Mouse (Mus musculus): ENCODE data around the gene Fut4. TPM values are rescaled to one million over a fixed set of nuclear protein-coding genes. Genes with fewer than 3 reads are reported as not detected.
A peak's percentile ranks its signal among the peaks of the same experiment; 100 is the strongest.
"Not testable (repeated sequence)": the region's sequence is repeated elsewhere in the genome, so short reads cannot be mapped to it uniquely, and the experiment has no call there.

Fut4 gene
- polyA plus RNA-seq, 1 experiment from 2014 or later: 14.5 TPM

- WGBS: 65% methylated on average over 13 of the region's 13 CpGs
- Histone ChIP-seq H3K4me2 (replicated peaks; ENCODE audit: low read depth) (no peak overlapping the region), H3K27me3 (ENCODE audit: control insufficient read depth, insufficient read depth, low read length) (no peaks in the 10 kb centered on the region), H3K9me3 (ENCODE audit: control insufficient read depth, low read length) (no peaks in the 10 kb centered on the region), H3K4me1 (replicated peaks; ENCODE audit: control insufficient read depth, insufficient read depth) (no peaks in the 10 kb centered on the region), H3K36me3 (ENCODE audit: control insufficient read depth, insufficient read depth, low read length) (no peaks in the 10 kb centered on the region), H3K4me3 (ENCODE audit: low read depth, low read length) (no peak overlapping the region), H3K27ac (replicated peaks) (no peak overlapping the region), H3K9ac (ENCODE audit: low read length) (no peak overlapping the region)
- DNase-seq (ENCODE audit: low spot score) (no peak), ATAC-seq (ENCODE audit: low FRiP score, low TSS enrichment) (no peak)
- no peak for TF ChIP-seq CTCF (IDR thresholded peaks at IDR 0.05; ENCODE audit: low read depth)
- no peak for TF ChIP-seq EP300 (optimal IDR thresholded peaks at IDR 0.05)
Observed at GRCm38 (mm10) chr9:14705321-14706162, 46.7 kb downstream of the Fut4 start.

- DNase-seq (ENCODE audit: low spot score); ATAC-seq (ENCODE audit: low FRiP score, low TSS enrichment); H3K4me2 ChIP-seq (replicated peaks; ENCODE audit: low read depth); H3K36me3 ChIP-seq (ENCODE audit: control insufficient read depth, insufficient read depth, low read length); H3K9me3 ChIP-seq (ENCODE audit: control insufficient read depth, low read length); H3K4me1 ChIP-seq (replicated peaks; ENCODE audit: control insufficient read depth, insufficient read depth); H3K9ac ChIP-seq (ENCODE audit: low read length); H3K4me3 ChIP-seq (ENCODE audit: low read depth, low read length); H3K27ac ChIP-seq (replicated peaks); H3K27me3 ChIP-seq (ENCODE audit: control insufficient read depth, insufficient read depth, low read length): not testable (repeated sequence)
- 89% methylated on average over 1 of the region's 1 CpGs for WGBS
- peak; percentile 46 for TF ChIP-seq CTCF (IDR thresholded peaks at IDR 0.05; ENCODE audit: low read depth)
Observed at GRCm38 (mm10) chr9:14700795-14701194, 51.4 kb downstream of the Fut4 start.

DNA sequence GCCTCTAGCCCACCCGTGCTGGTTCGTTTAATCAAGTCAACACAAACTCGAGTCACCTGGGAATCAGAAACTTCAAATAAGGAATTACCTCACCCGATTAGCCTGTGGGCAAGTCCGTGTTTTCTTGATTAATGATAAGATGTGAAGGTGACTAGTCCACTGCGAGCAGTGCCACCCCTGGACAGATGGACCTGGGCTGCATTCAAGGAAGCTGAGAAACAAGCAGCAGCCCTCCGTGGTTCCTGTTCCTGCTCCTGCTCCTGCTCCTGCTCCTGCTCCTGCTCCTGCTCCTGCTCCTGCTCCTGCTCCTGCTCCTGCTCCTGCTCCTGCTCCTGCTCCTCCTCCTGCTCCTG, 52.9 kb downstream of the Fut4 start:
- H3K4me1 ChIP-seq (replicated peaks; ENCODE audit: control insufficient read depth, insufficient read depth): no peaks in the 10 kb centered on the region
- ATAC-seq (ENCODE audit: low FRiP score, low TSS enrichment) (peak; percentile 79), DNase-seq (ENCODE audit: low spot score) (no peak)
- H3K36me3 ChIP-seq (ENCODE audit: control insufficient read depth, insufficient read depth, low read length): no peaks in the 10 kb centered on the region
- H3K9me3 ChIP-seq (ENCODE audit: control insufficient read depth, low read length): no peaks in the 10 kb centered on the region
- no peaks in the 10 kb centered on the region for H3K27me3 ChIP-seq (ENCODE audit: control insufficient read depth, insufficient read depth, low read length)
- H3K27ac ChIP-seq (replicated peaks): no peak overlapping the region
- WGBS: 29% methylated on average over 7 of the region's 7 CpGs
- H3K9ac ChIP-seq (ENCODE audit: low read length): no peak overlapping the region
- no peak overlapping the region for H3K4me3 ChIP-seq (ENCODE audit: low read depth, low read length)
- no peak overlapping the region for H3K4me2 ChIP-seq (replicated peaks; ENCODE audit: low read depth)
- TF ChIP-seq EP300 (optimal IDR thresholded peaks at IDR 0.05) (no peak), CTCF (IDR thresholded peaks at IDR 0.05; ENCODE audit: low read depth) (no peak)

DNA sequence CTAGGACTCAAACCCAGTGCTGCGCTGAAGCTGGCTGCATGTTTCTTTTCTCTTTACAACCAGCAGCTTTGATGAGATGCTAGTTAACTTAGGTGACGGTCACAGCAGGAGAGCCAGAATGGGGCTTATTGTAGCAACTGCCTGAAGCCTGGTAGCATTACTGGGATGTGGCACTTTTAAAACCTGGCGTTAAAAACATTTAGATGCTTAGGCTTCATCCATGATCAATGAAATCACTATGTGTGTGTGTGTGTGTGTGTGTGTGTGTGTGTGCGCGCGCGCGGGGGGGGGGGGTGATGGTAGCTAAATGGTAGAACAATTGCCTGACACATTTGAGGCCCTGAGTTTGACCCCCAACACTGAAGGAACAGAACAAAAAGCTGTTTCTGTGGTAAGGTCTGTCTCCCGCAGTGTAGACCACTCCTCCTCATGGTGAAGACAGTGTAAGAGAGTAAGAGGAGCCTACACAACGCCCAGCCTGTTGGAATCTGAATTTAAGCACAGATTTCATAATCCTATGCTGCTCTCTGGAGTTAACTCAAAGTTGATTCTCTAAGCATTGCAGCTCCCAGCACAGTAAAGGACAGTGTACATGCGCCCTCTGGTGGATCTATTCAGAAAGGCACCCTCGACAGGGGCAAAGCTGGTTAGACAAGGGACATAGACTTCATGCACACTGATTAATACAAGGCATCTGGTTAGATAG, 53.5 kb downstream of the Fut4 start:
- Histone ChIP-seq H3K9ac (ENCODE audit: low read length) (no peak overlapping the region), H3K27ac (replicated peaks) (no peak overlapping the region), H3K4me1 (replicated peaks; ENCODE audit: control insufficient read depth, insufficient read depth) (no peaks in the 10 kb centered on the region), H3K4me2 (replicated peaks; ENCODE audit: low read depth) (no peak overlapping the region), H3K36me3 (ENCODE audit: control insufficient read depth, insufficient read depth, low read length) (no peaks in the 10 kb centered on the region), H3K9me3 (ENCODE audit: control insufficient read depth, low read length) (no peaks in the 10 kb centered on the region), H3K4me3 (ENCODE audit: low read depth, low read length) (no peak overlapping the region), H3K27me3 (ENCODE audit: control insufficient read depth, insufficient read depth, low read length) (no peaks in the 10 kb centered on the region)
- WGBS: 53% methylated on average over 12 of the region's 12 CpGs
- peak; percentile 93 for DNase-seq (ENCODE audit: low spot score)
- TF ChIP-seq EP300 (optimal IDR thresholded peaks at IDR 0.05) (no peak), CTCF (IDR thresholded peaks at IDR 0.05; ENCODE audit: low read depth) (peak; percentile 99)
- ATAC-seq (ENCODE audit: low FRiP score, low TSS enrichment): peak; percentile 88

Other genes starting within 250 kb of the Fut4 start
- 7.3 and 7.7 TPM in 2 replicates for gene Amotl1, start 107.3 kb downstream of the Fut4 start, polyA plus RNA-seq (2015; fragmentation: Nextera tagmentation; extraction: Ambion mirVana)
- gene Piwil4, start 11.7 kb downstream of the Fut4 start, polyA plus RNA-seq (2015; fragmentation: Nextera tagmentation; extraction: Ambion mirVana): 0.45 and 0.53 TPM in 2 replicates
- not detected in 2 replicates for gene 1700012B09Rik, start 18.6 kb upstream of the Fut4 start, polyA plus RNA-seq (2015; fragmentation: Nextera tagmentation; extraction: Ambion mirVana)
- gene Mre11a, start 32.3 kb upstream of the Fut4 start, polyA plus RNA-seq (2015; fragmentation: Nextera tagmentation; extraction: Ambion mirVana): 9.7 TPM in 2 replicates
- gene Ankrd49, start 32.5 kb upstream of the Fut4 start, polyA plus RNA-seq (2015; fragmentation: Nextera tagmentation; extraction: Ambion mirVana): 31.7 and 33.4 TPM in 2 replicates
- gene Gpr83, start 107.8 kb upstream of the Fut4 start, polyA plus RNA-seq (2015; fragmentation: Nextera tagmentation; extraction: Ambion mirVana): 0.28 and 0.39 TPM in 2 replicates
- 0.10 TPM in 1 of 2 replicates, not detected in the other for gene Izumo1r, start 151.6 kb upstream of the Fut4 start, polyA plus RNA-seq (2015; fragmentation: Nextera tagmentation; extraction: Ambion mirVana)

Measured in stomach, postnatal 0 days (tissue).